Mouse (Mus musculus) embryo, embryonic 10 days (tissue): Measurements from ENCODE around the gene Armh3.
"Not testable (repeated sequence)": the region's sequence is repeated elsewhere in the genome, so short reads cannot be mapped to it uniquely, and the experiment has no call there.

Experiments
- DNase-seq: peaks from one replicate; pipeline ENCODE4 v3.0.0-alpha.2; 2015; ENCODE audit warnings: low spot score

The Armh3 gene

GRCm38 (mm10) chr19:46033911-46034310, 35.6 kb upstream of the Armh3 start:
- DNase-seq: no peak

GRCm38 (mm10) chr19:46032731-46033510, 34.6 kb upstream of the Armh3 start:
- DNase-seq: no peak

GRCm38 (mm10) chr19:46031689-46032432, 33.6 kb upstream of the Armh3 start:
- no peak for DNase-seq

GRCm38 (mm10) chr19:46030196-46030983, 32.1 kb upstream of the Armh3 start:
- no peak for DNase-seq

DNA sequence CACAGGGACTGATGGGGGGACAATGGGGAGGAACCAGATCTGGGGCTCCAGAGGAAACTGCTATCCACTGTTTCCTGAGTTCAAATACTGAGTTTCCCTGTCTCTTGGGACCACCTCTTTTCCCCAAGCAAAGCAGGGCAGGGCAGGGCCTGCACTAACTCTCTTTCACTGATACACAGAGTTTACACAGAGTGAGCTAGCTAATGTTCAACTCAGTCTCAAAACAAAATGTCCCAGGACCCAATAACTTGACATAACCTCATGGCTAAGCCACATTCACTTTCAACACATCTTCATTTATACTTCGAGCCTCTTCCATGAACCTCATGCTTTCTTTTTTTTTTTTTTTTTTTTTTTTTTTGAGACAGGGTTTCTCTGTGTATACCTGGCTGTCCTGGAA, 31.4 kb upstream of the Armh3 start:
- no peak for DNase-seq

GRCm38 (mm10) chr19:46028747-46029320, 30.5 kb upstream of the Armh3 start:
- DNase-seq: peak; percentile 41

DNA sequence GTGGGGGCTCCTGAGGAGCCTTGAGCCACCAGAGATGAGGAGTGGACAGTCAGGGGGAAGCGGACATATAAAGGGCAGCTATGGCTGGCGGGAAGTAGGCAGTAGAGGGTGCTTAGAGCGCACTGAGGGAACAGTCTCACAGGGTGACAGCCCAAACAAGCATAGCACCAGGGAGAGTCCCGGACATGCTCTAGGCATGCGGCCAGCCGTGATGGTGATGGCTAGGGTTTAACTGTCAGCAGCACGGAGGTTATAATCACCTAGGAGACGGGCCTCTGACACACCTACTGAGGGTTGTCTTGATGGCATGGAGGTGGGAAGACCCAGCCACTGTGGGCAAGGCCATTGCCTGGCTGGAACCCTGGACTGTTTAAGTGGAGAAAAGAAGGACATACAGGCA, 28.3 kb upstream of the Armh3 start:
- DNase-seq: no peak

DNA sequence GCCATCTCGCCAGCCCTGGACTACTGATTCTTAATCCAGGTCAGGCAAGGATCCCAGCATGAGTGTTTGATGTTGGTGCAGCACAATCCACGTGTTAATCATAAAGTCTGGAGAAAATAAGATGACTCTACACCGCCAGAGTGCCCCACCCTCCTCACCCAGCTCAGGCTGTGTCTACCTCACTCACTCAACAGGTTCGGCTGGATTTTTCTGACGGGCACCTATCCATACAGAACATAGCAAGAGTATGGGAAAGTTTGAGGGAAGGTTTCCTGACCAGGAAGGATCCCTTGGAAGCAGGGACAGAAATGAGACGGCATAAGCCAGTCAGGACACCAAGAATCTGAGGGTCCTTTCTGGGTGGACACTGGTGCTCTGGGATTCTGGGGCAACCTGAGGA, 26.7 kb upstream of the Armh3 start:
- no peak for DNase-seq

DNA sequence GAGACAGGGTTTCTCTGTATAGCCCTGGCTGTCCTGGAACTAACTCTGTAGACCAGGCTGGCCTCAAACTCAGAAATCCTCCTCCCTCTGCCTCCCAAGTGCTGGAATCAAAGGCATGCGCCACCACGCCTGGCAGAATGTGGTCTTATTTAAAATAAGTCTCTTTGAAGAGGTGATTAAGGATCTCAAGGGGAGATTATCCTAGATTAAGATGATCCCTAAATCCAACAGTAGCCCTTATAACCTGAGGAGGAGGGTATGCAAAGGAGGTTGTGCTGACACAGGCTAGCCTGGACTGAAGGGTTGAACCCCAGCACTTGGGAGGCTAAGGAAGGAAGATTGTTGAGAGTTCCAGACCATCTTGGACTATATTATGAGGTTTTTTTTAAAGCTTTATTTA, 17.7 kb upstream of the Armh3 start:
- no peak for DNase-seq

DNA sequence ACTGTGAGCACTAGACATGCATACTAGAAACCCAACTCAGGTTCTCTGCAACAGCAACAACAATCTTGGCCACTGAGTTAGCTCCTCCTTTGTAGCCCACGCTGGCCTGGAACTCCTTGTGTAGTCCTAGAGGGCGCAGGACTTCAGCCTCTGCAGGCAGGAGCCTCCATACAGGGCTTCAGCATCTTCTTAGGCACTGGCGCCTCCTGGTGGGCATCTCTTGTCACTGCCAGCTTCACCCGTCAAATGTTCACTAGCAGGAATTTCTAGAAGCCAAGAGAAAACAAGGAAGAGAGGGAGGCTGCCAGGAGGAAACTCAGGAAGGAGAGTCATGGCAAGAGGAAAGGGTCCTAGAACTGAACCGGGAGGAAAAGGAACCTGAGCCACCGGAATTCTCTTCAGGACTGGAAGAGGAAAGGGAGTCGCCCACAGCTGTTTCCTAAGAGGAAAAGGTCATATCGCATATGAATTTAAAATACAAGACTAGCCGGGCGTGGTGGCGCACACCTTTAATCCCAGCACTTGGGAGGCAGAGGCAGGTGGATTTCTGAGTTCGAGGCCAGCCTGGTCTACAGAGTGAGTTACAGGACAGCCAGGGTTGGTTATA, 16.4 kb upstream of the Armh3 start:
- peak; percentile 95 for DNase-seq

DNA sequence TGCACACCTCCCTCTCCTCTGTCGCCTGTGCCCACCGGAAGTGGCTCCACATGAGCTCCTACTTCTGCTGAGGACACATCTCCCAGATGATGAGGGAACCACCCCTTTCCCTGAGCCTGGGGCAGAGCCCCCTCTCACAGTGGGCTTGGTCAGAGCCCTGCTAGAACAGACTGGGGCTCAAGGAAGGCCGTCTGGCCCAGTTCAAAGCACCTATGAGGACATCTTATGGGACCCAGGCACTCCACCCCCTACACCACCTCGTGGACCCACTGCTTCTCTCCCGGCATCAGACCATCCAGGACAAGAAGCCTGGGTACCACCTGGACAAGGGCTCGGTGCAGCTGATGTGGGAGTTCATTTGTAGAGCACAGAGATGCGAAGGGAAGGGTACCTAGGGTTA, 7.4 kb upstream of the Armh3 start:
- no peak for DNase-seq

- no peak for DNase-seq
These were observed 6.7 kb upstream of the Armh3 start for GRCm38 (mm10) chr19:46004814-46005466.

DNA sequence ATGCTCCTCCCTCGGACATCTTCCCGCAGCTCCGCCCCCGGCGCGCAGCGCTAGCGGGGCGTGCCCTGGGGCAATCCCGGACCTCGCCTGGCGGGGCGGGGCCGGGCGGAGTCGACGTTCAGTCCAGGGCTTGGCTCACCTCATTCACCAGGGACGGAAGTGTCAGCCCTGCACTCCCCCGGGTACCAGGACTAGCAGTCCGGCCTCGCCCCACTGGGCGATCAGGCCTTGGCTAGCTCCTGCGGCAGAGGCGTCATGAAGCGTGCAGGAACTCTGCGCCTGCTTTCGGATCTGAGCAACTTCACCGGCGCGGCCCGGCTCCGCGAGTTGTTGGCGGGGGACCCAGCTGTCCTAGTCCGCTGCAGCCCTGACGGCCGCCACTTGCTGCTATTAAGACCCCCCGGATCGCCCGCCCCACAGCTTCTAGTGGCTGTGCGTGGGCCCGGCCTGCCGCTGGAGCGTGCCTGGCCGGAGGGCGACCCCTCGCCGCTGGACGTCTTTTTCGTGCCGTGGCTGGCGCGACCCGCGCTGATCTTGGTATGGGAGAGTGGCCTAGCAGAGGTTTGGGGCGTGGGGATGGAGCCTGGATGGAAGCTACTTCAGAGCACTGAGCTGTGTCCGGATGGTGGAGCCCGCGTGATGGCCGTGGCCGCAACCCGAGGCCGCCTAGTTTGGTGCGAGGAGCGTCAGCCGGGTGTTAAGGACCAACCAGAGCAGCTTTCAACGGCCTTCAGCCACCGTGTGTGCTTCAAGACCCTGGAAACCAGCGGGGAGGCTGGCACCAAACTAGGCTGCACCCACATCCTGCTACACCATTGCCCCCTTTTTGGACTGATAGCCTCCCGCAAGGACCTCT, 5.3 kb upstream of the Armh3 start, which contains the start of gene Hps6:
Hps6 (plus strand) TSS at position 138 of the 856 bp plus-strand sequence.
- peak; percentile 83 for DNase-seq

GRCm38 (mm10) chr19:46002279-46002678, 4.0 kb upstream of the Armh3 start:
- no peak for DNase-seq

- no peak for DNase-seq
These were observed 1.1 kb upstream of the Armh3 start for GRCm38 (mm10) chr19:45999378-45999777.

DNA sequence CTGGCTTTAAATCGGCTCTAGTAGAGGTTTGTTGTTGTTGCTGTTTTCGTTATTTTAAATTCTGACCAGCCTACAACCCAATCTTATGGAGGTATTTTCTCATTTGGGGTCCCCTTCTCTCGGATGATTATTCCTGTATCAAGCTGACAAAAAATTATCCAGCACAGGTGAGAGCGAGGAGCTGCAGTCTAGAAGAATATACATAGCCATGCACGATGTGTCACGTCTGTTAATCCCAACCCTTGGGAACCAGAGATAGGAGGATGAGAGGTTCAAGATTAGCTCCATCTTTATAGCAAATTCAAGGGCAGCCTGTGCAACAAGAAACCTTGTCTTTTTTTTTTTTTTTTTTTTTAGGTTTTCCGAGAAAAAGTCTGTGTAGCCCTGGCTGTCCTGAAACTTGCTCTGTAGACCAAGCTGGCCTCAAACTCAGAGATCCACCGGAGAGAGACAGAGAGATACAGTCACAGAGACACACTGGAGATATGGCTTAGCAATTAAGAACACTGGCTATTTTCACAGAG, 468 bp upstream of the Armh3 start:
- no peak for DNase-seq

DNA sequence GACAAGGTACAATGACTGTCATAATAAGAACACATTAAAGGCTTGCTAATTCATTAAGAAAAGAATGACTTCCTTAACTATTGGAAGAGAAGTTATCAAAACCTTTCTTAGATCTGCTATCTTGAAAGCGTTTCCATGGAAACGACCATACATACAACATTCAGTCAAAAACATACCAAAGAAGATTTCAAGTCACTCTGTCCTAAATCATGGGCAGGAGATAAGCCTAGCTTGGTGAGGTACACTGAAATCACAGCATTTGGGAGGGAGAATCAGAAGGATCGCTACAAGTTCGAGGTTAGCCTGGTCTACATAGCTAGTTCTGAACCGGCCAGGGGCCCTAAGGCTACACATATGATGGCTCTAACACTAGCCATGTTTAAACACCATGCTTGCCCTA, 923 bp downstream of the Armh3 start:
- DNase-seq: peak; percentile 14

DNA sequence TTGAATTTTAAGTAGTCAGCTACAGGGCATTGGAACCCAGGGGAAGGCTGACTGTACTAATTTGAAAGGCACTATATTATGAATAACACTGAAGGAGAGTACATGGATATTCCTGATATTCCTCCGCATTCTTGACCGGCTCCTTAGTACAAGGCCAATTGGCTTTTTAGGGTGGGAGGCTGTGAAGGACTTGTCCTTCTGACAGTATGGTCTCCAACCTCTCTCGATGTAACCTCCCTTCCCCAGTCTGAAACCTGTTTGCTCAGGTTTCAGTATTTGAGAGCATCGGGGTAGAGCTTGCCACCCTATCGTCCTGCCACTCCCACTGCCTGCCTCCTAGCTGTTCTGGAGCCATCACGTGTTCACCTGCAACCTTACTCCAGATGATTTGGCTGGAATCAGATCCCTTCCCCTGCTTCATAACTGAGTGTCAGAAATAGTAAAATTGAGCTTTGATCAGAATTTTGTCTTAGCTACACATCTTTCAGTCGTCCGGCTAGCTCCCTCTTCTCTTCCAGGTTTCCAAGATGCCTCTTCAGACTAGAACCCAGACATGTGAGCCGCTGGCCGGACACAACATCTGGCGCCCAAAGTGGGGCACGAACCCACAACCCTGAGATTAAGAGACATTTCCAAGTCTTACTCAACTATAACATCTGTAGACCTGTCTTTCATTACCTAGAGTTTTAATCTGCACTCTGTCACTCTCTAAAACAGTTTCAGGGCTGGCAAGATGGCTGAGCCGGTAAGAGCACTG, 4.1 kb downstream of the Armh3 start:
- DNase-seq: no peak

- DNase-seq: not testable (repeated sequence)
These were observed 4.8 kb downstream of the Armh3 start for GRCm38 (mm10) chr19:45993441-45993840.
